Mouse (Mus musculus) fibroblast of lung, adult 2 months (primary cell): ENCODE measurements around the gene Bbs7.

Source experiments
- DNase-seq: peaks from one replicate; pipeline ENCODE4 v3.0.0-alpha.2; 2011; ENCODE audit warnings: low read depth

Gene Bbs7

GRCm38 (mm10) chr3:36551851-36552384 lies 61.4 kb downstream of the Bbs7 start:
- no peak for DNase-seq

- DNase-seq: no peak
Observed at GRCm38 (mm10) chr3:36551343-36551742, 61.9 kb downstream of the Bbs7 start.

GRCm38 (mm10) chr3:36544961-36545360 lies 68.3 kb downstream of the Bbs7 start:
- no peak for DNase-seq

GRCm38 (mm10) chr3:36541399-36541798 lies 71.9 kb downstream of the Bbs7 start:
- no peak for DNase-seq

- peak; percentile 94 for DNase-seq
Observed at GRCm38 (mm10) chr3:36540756-36541155, 72.5 kb downstream of the Bbs7 start.

- DNase-seq: no peak
Observed at GRCm38 (mm10) chr3:36537701-36538470, 75.4 kb downstream of the Bbs7 start.

- DNase-seq: no peak
Observed at GRCm38 (mm10) chr3:36536041-36536440, 77.2 kb downstream of the Bbs7 start.

GRCm38 (mm10) chr3:36533201-36533672 lies 80.0 kb downstream of the Bbs7 start:
- DNase-seq: no peak

GRCm38 (mm10) chr3:36532738-36533137 lies 80.5 kb downstream of the Bbs7 start:
- DNase-seq: no peak

GRCm38 (mm10) chr3:36531979-36532542 lies 81.2 kb downstream of the Bbs7 start:
- DNase-seq: no peak

- no peak for DNase-seq
Observed at GRCm38 (mm10) chr3:36531242-36531641, 82.0 kb downstream of the Bbs7 start.

GRCm38 (mm10) chr3:36530781-36531180 lies 82.5 kb downstream of the Bbs7 start:
- no peak for DNase-seq

GRCm38 (mm10) chr3:36530345-36530744 lies 82.9 kb downstream of the Bbs7 start:
- DNase-seq: no peak

GRCm38 (mm10) chr3:36524466-36524865 lies 88.8 kb downstream of the Bbs7 start:
- no peak for DNase-seq
